Mouse (Mus musculus) lung, adult 2 months (tissue): Measurements from ENCODE around the gene Ms4a12. TPM values are rescaled to one million over a fixed set of nuclear protein-coding genes. Genes with fewer than 3 reads are reported as not detected.
"Not testable (repeated sequence)": the region's sequence is repeated elsewhere in the genome, so short reads cannot be mapped to it uniquely, and the experiment has no call there.

ENCODE experiments used
- DNase-seq: peaks from one replicate; pipeline ENCODE4 v3.0.0; 2022
- H3K4me1 ChIP-seq: fragments of 200-500 bp; 2 replicates; pipeline ENCODE4 v1.6.1; 2011; ENCODE audit warnings: low read length; ENCODE audit not compliant: control insufficient read depth, insufficient read depth
- H3K4me3 ChIP-seq: fragments of 200-500 bp; replicated peaks from 2 replicates; pipeline ENCODE3; 2011; ENCODE audit warnings: low read depth, mild to moderate bottlenecking, control low read depth, low read length; ENCODE audit errors: extremely low read depth
- CTCF ChIP-seq: fragments of 200-500 bp; IDR thresholded peaks from 2 replicates; pipeline ENCODE4 v1.5.1; 2011; ENCODE audit warnings: mild to moderate bottlenecking, low read length, control low read depth; ENCODE audit not compliant: insufficient read depth
- POLR2A ChIP-seq: fragments of 200-500 bp; IDR thresholded peaks from 2 replicates; pipeline ENCODE4 v1.6.1; 2011; ENCODE audit warnings: low read depth, mild to moderate bottlenecking, control low read depth, low read length, borderline replicate concordance; ENCODE audit errors: extremely low read depth
- WGBS: fragments of 180-500 bp; shearing (Covaris S2); methylation state at CpG from one replicate; pipeline ENCODE4 v1.1.7; 2018; 5-methylcytosine and 5-hydroxymethylcytosine counted together
- polyA plus RNA-seq: library from polyadenylated mRNA; depleted of rRNA; stranded (reverse); fragments of >200 nt; gene quantifications from 2 replicates; pipeline ENCODE4 v1.2.3, GENCODE M21; 2012; rRNA removed

The Ms4a12 gene
- polyA plus RNA-seq, result not detected in 2 replicates

GRCm38 (mm10) chr19:11232348-11232747 lies at the start of gene Ms4a12:
Gene Ms4a12 (minus strand): TSS chr19:11232448.
- H3K4me3 ChIP-seq, result no peak within 1 kb of the TSS
- DNase-seq, result no peak
- H3K4me1 ChIP-seq, result no peaks in the 10 kb centered on the region
- WGBS, result 57% methylated on average over 5 of the region's 5 CpGs
- TF ChIP-seq POLR2A (no peak), CTCF (no peak)

GRCm38 (mm10) chr19:11280223-11280622 lies 48.0 kb upstream of the Ms4a12 start:
- no peak overlapping the region for H3K4me3 ChIP-seq
- 76% methylated on average over 3 of the region's 3 CpGs for WGBS
- no peaks in the 10 kb centered on the region for H3K4me1 ChIP-seq
- TF ChIP-seq CTCF (no peak), POLR2A (no peak)
- DNase-seq, result no peak

GRCm38 (mm10) chr19:11276431-11276830 lies 44.2 kb upstream of the Ms4a12 start:
- Histone ChIP-seq H3K4me3 (no peak overlapping the region), H3K4me1 (no peaks in the 10 kb centered on the region)
- TF ChIP-seq CTCF (no peak), POLR2A (no peak)
- 38% methylated on average over 5 of the region's 5 CpGs for WGBS
- DNase-seq, result no peak

- WGBS, result 61% methylated on average over 4 of the region's 4 CpGs
- no peak for TF ChIP-seq POLR2A
- no peak for TF ChIP-seq CTCF
- DNase-seq, result no peak
- no peak overlapping the region for H3K4me3 ChIP-seq
- no peaks in the 10 kb centered on the region for H3K4me1 ChIP-seq
Measured at GRCm38 (mm10) chr19:11266956-11267355, 34.7 kb upstream of the Ms4a12 start.

- TF ChIP-seq CTCF, result no peak
- TF ChIP-seq POLR2A, result no peak
- no peaks in the 10 kb centered on the region for H3K4me1 ChIP-seq
- H3K4me3 ChIP-seq, result peak within 1 kb of the TSS; percentile 34
- 72% methylated on average over 8 of the region's 8 CpGs for WGBS
- DNase-seq, result no peak
Measured at GRCm38 (mm10) chr19:11266052-11266845, 34.0 kb upstream of the Ms4a12 start, which contains the start of gene Ms4a1. Gene Ms4a1 (minus strand): TSS chr19:11266241.

- TF ChIP-seq POLR2A (no peak), CTCF (no peak)
- no peaks in the 10 kb centered on the region for H3K4me1 ChIP-seq
- DNase-seq, result no peak
- WGBS, result 75% methylated on average over 9 of the region's 9 CpGs
- no peak overlapping the region for H3K4me3 ChIP-seq
Measured at GRCm38 (mm10) chr19:11264602-11265185, 32.4 kb upstream of the Ms4a12 start.

- Histone ChIP-seq H3K4me1 (no peaks in the 10 kb centered on the region), H3K4me3 (no peak overlapping the region)
- DNase-seq, result no peak
- no peak for TF ChIP-seq POLR2A
- no peak for TF ChIP-seq CTCF
- 57% methylated on average over 3 of the region's 3 CpGs for WGBS
Measured at GRCm38 (mm10) chr19:11263549-11263948, 31.3 kb upstream of the Ms4a12 start.

GRCm38 (mm10) chr19:11262932-11263331 lies 30.7 kb upstream of the Ms4a12 start:
- 59% methylated on average over 4 of the region's 4 CpGs for WGBS
- not testable (repeated sequence) for H3K4me1 ChIP-seq, DNase-seq, H3K4me3 ChIP-seq

GRCm38 (mm10) chr19:11261522-11261921 lies 29.3 kb upstream of the Ms4a12 start:
- no peak for DNase-seq
- H3K4me1 ChIP-seq, result no peaks in the 10 kb centered on the region
- H3K4me3 ChIP-seq, result no peak overlapping the region
- 83% methylated on average over 2 of the region's 2 CpGs for WGBS
- no peak for TF ChIP-seq CTCF
- no peak for TF ChIP-seq POLR2A

- Histone ChIP-seq H3K4me3 (no peak overlapping the region), H3K4me1 (no peaks in the 10 kb centered on the region)
- DNase-seq, result no peak
- TF ChIP-seq POLR2A (no peak), CTCF (no peak)
Measured at GRCm38 (mm10) chr19:11244230-11244629, 12.0 kb upstream of the Ms4a12 start.

- no peak overlapping the region for H3K4me3 ChIP-seq
- 63% methylated on average over 5 of the region's 5 CpGs for WGBS
- DNase-seq, result no peak
Measured at GRCm38 (mm10) chr19:11242560-11242959, 10.3 kb upstream of the Ms4a12 start.

More at GRCm38 (mm10) chr19:11242560-11242959, 10.3 kb upstream of the Ms4a12 start:
- no peak for TF ChIP-seq CTCF
- no peaks in the 10 kb centered on the region for H3K4me1 ChIP-seq
